Mouse (Mus musculus) heart, embryonic 15.5 days (tissue): Measurements from ENCODE around the gene Orai2. TPM values are rescaled to one million over a fixed set of nuclear protein-coding genes. Genes with fewer than 3 reads are reported as not detected.

ENCODE experiments used
- ATAC-seq: fragments of 200-750 bp; cut with Nextera tagmentation; replicated peaks from 2 replicates; pipeline ENCODE4 v1.8.0; 2017; ENCODE audit warnings: low read depth, moderate TSS enrichment; ENCODE audit not compliant: insufficient number of reproducible peaks, insufficient read depth, low FRiP score
- H3K27ac ChIP-seq: fragments of 300-500 bp; sonication (generic); 2 replicates; pipeline ENCODE4 v1.5.1; 2015; ENCODE audit warnings: mild to moderate bottlenecking, inconsistent platforms
- H3K27me3 ChIP-seq: fragments of 300-500 bp; sonication (generic); 2 replicates; pipeline ENCODE4 v1.6.1; 2015; ENCODE audit warnings: inconsistent platforms
- H3K36me3 ChIP-seq: fragments of 300-500 bp; sonication (generic); 2 replicates; pipeline ENCODE4 v1.6.1; 2015; ENCODE audit warnings: mild to moderate bottlenecking, inconsistent platforms
- H3K4me1 ChIP-seq: fragments of 300-500 bp; sonication (generic); replicated peaks from 2 replicates; pipeline ENCODE4 v1.6.1; 2015; ENCODE audit warnings: inconsistent platforms
- H3K4me2 ChIP-seq: fragments of 300-500 bp; sonication (generic); 2 replicates; pipeline ENCODE4 v1.6.1; 2015; ENCODE audit warnings: inconsistent platforms, mild to moderate bottlenecking, moderate library complexity
- H3K4me3 ChIP-seq: fragments of 300-500 bp; sonication (generic); 2 replicates; pipeline ENCODE4 v1.5.1; 2015; ENCODE audit warnings: mild to moderate bottlenecking, inconsistent platforms
- H3K9ac ChIP-seq: fragments of 300-500 bp; sonication (generic); 2 replicates; pipeline ENCODE4 v1.6.1; 2015; ENCODE audit warnings: mild to moderate bottlenecking, inconsistent platforms
- H3K9me3 ChIP-seq: fragments of 300-500 bp; sonication (generic); replicated peaks from 2 replicates; pipeline ENCODE4 v1.6.1; 2016; ENCODE audit warnings: inconsistent platforms
- WGBS: fragments of 180-500 bp; shearing (Covaris S2); methylation state at CpG from one replicate; pipeline ENCODE4 v1.1.7; 2015; ENCODE audit warnings: mixed read lengths; 5-methylcytosine and 5-hydroxymethylcytosine counted together
- polyA plus RNA-seq: library from polyadenylated mRNA; unstranded; fragments of >200 nt; fragmentation: Nextera tagmentation; extraction: Ambion mirVana; gene quantifications from 2 replicates; pipeline ENCODE4 v1.2.1, GENCODE M21; 2015

The Orai2 gene
- polyA plus RNA-seq, 1 experiment from 2014 or later, result 1.9 TPM

- ATAC-seq, result no peak
- Histone ChIP-seq H3K4me3 (no peak overlapping the region), H3K9me3 (no peaks in the 10 kb centered on the region), H3K36me3 (no peaks in the 10 kb centered on the region), H3K9ac (no peak overlapping the region), H3K27ac (no peak overlapping the region), H3K4me2 (no peak overlapping the region), H3K4me1 (no peaks in the 10 kb centered on the region), H3K27me3 (no peaks in the 10 kb centered on the region)
- WGBS, result 65% methylated on average over 8 of the region's 8 CpGs
These were observed 22.8 kb downstream of the Orai2 start for GRCm38 (mm10) chr5:136147704-136148103.

- 88% methylated on average over 1 of the region's 1 CpGs for WGBS
- Histone ChIP-seq H3K4me2 (no peak overlapping the region), H3K4me1 (no peaks in the 10 kb centered on the region), H3K27me3 (no peaks in the 10 kb centered on the region), H3K4me3 (no peak overlapping the region), H3K36me3 (peaks cover 3% of the 10 kb centered on the region), H3K9ac (no peak overlapping the region), H3K27ac (no peak overlapping the region), H3K9me3 (no peaks in the 10 kb centered on the region)
- no peak for ATAC-seq
These were observed 23.6 kb downstream of the Orai2 start for GRCm38 (mm10) chr5:136146936-136147335.

- Histone ChIP-seq H3K4me1 (no peaks in the 10 kb centered on the region), H3K27ac (no peak overlapping the region), H3K4me2 (no peak overlapping the region), H3K4me3 (no peak overlapping the region), H3K9ac (no peak overlapping the region), H3K36me3 (peaks cover 25% of the 10 kb centered on the region), H3K27me3 (no peaks in the 10 kb centered on the region), H3K9me3 (no peaks in the 10 kb centered on the region)
- WGBS, result 58% methylated on average over 12 of the region's 12 CpGs
- ATAC-seq, result no peak
These were observed 25.7 kb downstream of the Orai2 start for GRCm38 (mm10) chr5:136144606-136145430.

- peaks cover 31% of the 10 kb centered on the region for H3K36me3 ChIP-seq
- ATAC-seq, result no peak
- whole genome bisulfite sequencing, result 86% methylated on average over 6 of the region's 6 CpGs
These were observed 27.3 kb downstream of the Orai2 start for GRCm38 (mm10) chr5:136143161-136143755.

GRCm38 (mm10) chr5:136142746-136143145, 27.8 kb downstream of the Orai2 start:
- Histone ChIP-seq H3K36me3 (peaks cover 31% of the 10 kb centered on the region), H3K4me1 (0 out of 2 replicates have a peak, but pooled peaks cover under 1% of the 10 kb centered on the region), H3K9me3 (no peaks in the 10 kb centered on the region), H3K9ac (no peak overlapping the region), H3K27ac (no peak overlapping the region), H3K4me3 (no peak overlapping the region), H3K27me3 (no peaks in the 10 kb centered on the region), H3K4me2 (no peak overlapping the region)
- WGBS, result 85% methylated on average over 5 of the region's 5 CpGs
- ATAC-seq, result no peak

More at GRCm38 (mm10) chr5:136143161-136143755, 27.3 kb downstream of the Orai2 start:
- H3K27ac ChIP-seq, result no peak overlapping the region
- no peak overlapping the region for H3K9ac ChIP-seq
- no peaks in the 10 kb centered on the region for H3K27me3 ChIP-seq
- H3K4me1 ChIP-seq, result no peaks in the 10 kb centered on the region
- H3K4me2 ChIP-seq, result no peak overlapping the region
- H3K4me3 ChIP-seq, result no peak overlapping the region
- no peaks in the 10 kb centered on the region for H3K9me3 ChIP-seq

GRCm38 (mm10) chr5:136140057-136140482, 30.4 kb downstream of the Orai2 start:
- ATAC-seq, result no peak
- WGBS, result 85% methylated on average over 10 of the region's 10 CpGs
- H3K27me3 ChIP-seq, result no peaks in the 10 kb centered on the region

GRCm38 (mm10) chr5:136139393-136139792, 31.1 kb downstream of the Orai2 start:
- Histone ChIP-seq H3K9ac (no peak overlapping the region), H3K36me3 (peaks cover 31% of the 10 kb centered on the region), H3K27me3 (no peaks in the 10 kb centered on the region), H3K9me3 (no peaks in the 10 kb centered on the region), H3K4me1 (peaks cover 18% of the 10 kb centered on the region), H3K27ac (no peak overlapping the region), H3K4me2 (no peak overlapping the region), H3K4me3 (no peak overlapping the region)
- WGBS, result 93% methylated on average over 13 of the region's 13 CpGs
- ATAC-seq, result no peak

More at GRCm38 (mm10) chr5:136140057-136140482, 30.4 kb downstream of the Orai2 start:
- Histone ChIP-seq H3K27ac (no peak overlapping the region), H3K4me2 (no peak overlapping the region), H3K9me3 (no peaks in the 10 kb centered on the region), H3K36me3 (peaks cover 31% of the 10 kb centered on the region), H3K4me3 (no peak overlapping the region), H3K4me1 (peaks cover 14% of the 10 kb centered on the region), H3K9ac (no peak overlapping the region)

GRCm38 (mm10) chr5:136137658-136138274, 32.7 kb downstream of the Orai2 start:
- Histone ChIP-seq H3K27me3 (no peaks in the 10 kb centered on the region), H3K36me3 (peaks cover 33% of the 10 kb centered on the region), H3K4me3 (no peak overlapping the region), H3K9ac (no peak overlapping the region), H3K9me3 (no peaks in the 10 kb centered on the region), H3K27ac (no peak overlapping the region), H3K4me1 (peaks cover 18% of the 10 kb centered on the region), H3K4me2 (no peak overlapping the region)
- ATAC-seq, result no peak
- 74% methylated on average over 13 of the region's 13 CpGs for WGBS

- Histone ChIP-seq H3K9ac (peak overlapping the region; percentile 62), H3K9me3 (no peaks in the 10 kb centered on the region), H3K4me2 (peak overlapping the region; percentile 79), H3K27me3 (no peaks in the 10 kb centered on the region), H3K4me1 (peaks cover 18% of the 10 kb centered on the region), H3K27ac (peak overlapping the region; percentile 49), H3K4me3 (peak overlapping the region; percentile 70), H3K36me3 (peaks cover 35% of the 10 kb centered on the region)
- ATAC-seq, result no peak
- 5% methylated on average over 20 of the region's 20 CpGs for WGBS
These were observed 34.1 kb downstream of the Orai2 start for GRCm38 (mm10) chr5:136136292-136136990.

- Histone ChIP-seq H3K4me1 (peaks cover 18% of the 10 kb centered on the region), H3K27ac (peak within 1 kb of the TSS; percentile 49), H3K27me3 (no peaks in the 10 kb centered on the region), H3K4me3 (peak within 1 kb of the TSS; percentile 70), H3K9me3 (no peaks in the 10 kb centered on the region), H3K36me3 (peaks cover 33% of the 10 kb centered on the region), H3K4me2 (peak within 1 kb of the TSS; percentile 79), H3K9ac (peak within 1 kb of the TSS; percentile 83)
- peak; percentile 93 for ATAC-seq
- under 1% methylated on average over 60 of the region's 60 CpGs for WGBS
These were observed 34.8 kb downstream of the Orai2 start, which contains the start of the genes Lrwd1 and Alkbh4 for GRCm38 (mm10) chr5:136135571-136136291. TSS of gene Lrwd1 (minus strand) at chr5:136136074. TSS of gene Alkbh4 (plus strand) at chr5:136136146.
